Mouse (Mus musculus): Measurements from ENCODE around the gene Mea1.

GRCm38 (mm10) chr17:46662730-46663129 is 15.9 kb upstream of the Mea1 start:
- TF ChIP-seq POLR2A (IDR thresholded peaks at IDR 0.05; ENCODE audit: insufficient read depth, low read depth, low read length) = no peak
- no peak for TF ChIP-seq CTCF (IDR thresholded peaks at IDR 0.05; ENCODE audit: insufficient read depth, low read depth, low read length)

Data from olfactory bulb, adult 2 months (tissue).